Mouse (Mus musculus): ENCODE measurements around the gene Tcp10c.
"Not testable (repeated sequence)": the region's sequence is repeated elsewhere in the genome, so short reads cannot be mapped to it uniquely, and the experiment has no call there.

DNA sequence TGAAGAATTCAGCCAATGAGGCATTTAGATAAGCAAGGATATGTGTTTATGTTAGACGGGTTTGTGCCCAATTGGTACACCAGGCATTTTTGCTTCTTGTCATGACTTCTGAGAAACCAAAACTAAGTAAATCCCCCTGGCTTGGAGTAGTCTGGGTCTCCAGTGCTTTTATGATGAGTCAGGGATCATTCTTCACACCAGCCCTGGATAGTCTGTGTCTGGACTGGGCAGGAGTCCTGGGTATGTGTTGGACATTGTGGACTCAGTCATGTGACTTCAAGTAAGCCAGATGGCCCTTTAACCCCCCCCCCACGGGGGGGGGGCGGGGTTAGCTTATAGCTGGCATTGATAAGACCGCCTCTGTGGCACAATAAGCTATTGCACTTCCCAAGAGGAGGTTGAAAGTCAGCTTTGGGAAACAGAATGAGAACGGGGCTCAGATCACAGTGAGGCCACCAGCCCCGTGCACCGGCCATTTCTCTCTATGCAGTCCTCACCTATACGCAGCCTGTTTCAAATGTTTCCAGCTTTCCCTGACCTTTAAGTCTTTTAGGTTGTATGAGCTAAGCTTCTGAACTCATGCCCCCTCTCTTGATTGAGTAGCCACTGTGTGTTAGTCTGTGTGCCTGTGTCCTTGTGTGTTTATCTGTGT lies 69.1 kb downstream of the Tcp10c start:
- not testable (repeated sequence) for TF ChIP-seq CTCF (IDR thresholded peaks at IDR 0.05); POLR2A (IDR thresholded peaks at IDR 0.05; ENCODE audit: insufficient read depth, low read depth, low read length)

Data from heart, adult 2 months (tissue).